Mouse (Mus musculus) liver, adult 2 months (tissue): Measurements from ENCODE around the gene Cadm1.

Experiments
- CTCF ChIP-seq: fragments of 200-500 bp; IDR thresholded peaks from 2 replicates; pipeline ENCODE4 v1.5.1; 2011; ENCODE audit warnings: low read depth, low read length, control low read depth
- POLR2A ChIP-seq: fragments of 200-500 bp; IDR thresholded peaks from 2 replicates; pipeline ENCODE4 v1.6.1; 2011; ENCODE audit warnings: low read length, control low read depth; ENCODE audit not compliant: insufficient read depth; ENCODE audit errors: extremely low read depth

GRCm38 (mm10) chr9:47552960-47553575 is 23.1 kb downstream of the Cadm1 start:
- TF ChIP-seq CTCF (no peak), POLR2A (no peak)
